Mouse (Mus musculus) mammary gland, adult 2 months (tissue): ENCODE data around the gene Gm10799. TPM values are rescaled to one million over a fixed set of nuclear protein-coding genes. Genes with fewer than 3 reads are reported as not detected.

ENCODE experiments used
- polyA plus RNA-seq: library from polyadenylated mRNA; depleted of rRNA; stranded (reverse); fragments of >200 nt; gene quantifications from 2 replicates; pipeline ENCODE4 v1.2.3, GENCODE M21; 2012; ENCODE audit warnings: low replicate concordance; rRNA removed

Gene Gm10799
- not detected in 2 replicates for polyA plus RNA-seq

DNA sequence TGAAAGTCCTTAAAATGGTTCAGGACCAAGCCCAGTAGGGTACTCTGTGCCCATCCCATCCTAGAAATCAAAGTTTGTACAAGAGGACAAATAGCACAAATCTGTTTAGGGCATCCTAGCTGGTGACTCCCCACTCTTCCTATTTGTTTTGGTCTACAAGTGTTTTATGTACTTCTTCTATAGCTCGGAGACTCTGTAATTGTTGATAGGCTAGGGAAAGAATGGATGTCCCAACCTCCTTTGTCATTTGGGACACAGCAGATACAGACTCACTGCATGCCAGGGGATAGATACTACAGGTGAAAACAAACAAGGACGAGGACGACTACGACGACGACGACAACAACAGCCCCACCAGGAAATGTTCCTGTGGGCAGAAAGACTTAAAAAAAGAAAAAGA lies at the start of gene Gm10799:
Gene Gm10799 (minus strand): TSS at position 101 of the 400 bp plus-strand sequence.

DNA sequence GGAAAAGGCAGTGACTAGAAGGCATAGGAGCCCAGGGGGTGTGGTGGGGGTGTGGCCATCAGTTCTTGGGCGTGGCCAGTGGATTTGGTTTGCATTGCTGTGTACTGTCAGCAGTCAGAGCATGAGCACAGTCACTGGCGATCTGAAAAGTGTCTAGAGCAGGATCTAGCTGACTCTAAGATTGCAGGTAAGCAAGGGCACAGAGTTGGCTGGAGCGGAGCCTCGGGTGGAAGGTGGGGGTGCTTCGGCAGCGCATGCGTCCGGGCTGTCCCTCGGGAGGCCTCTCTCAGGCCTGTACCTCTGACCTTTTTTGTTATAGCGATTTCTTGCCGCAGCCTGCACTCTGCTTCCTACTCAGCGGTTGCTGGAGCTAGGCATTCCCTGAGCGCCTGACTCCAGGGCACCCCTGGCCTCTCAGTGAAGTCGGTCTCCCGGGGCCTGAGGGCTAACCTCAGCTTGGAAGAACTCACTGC lies 27.4 kb upstream of the Gm10799 start, which contains the start of gene Cd59a:
Gene Cd59a (plus strand): TSS at position 61 of the 473 bp plus-strand sequence.

DNA sequence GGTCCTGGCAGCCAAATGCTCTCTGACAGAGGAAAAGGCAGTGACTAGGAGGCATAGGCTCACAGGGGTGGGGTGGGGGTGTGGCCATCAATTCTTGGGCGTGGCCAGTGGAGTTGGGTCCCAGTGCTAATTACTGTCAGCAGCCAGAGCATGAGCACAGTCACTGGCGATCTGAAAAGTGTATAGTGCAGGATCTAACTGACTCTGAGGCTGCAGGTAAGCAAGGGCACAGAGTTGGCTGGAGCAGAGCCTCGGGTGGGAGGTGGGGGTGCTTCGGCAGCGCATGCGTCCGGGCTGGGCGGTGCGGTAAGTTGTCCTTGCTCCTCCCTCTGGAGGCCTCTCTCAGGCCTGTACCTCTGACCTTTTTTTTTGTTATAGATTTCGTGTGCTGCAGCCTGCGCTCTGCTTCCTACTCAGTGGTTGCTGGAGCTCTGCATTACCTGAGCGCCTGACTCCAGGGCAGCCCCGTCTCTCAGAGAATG lies 1.4 kb upstream of the Gm10799 start, which contains the start of gene Cd59b:
Gene Cd59b (plus strand): TSS at position 146 of the 482 bp plus-strand sequence.

DNA sequence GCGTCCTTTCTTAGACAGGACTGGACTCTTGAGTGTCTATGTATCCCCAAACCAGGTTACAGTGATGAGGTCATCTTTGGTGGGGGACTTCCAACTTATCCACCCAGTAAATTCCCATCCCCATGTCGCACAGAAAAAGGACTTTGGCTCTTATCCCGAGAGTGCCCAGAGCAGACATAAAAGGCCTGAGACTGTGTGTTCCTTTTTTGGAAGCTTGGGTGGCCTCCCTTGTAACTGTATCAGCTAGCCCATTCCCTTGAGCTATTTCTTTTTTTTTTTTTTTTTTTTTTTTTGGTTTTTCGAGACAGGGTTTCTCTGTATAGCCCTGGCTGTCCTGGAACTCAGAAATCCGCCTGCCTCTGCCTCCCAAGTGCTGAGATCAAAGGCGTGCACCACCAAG lies 2.8 kb downstream of the Gm10799 start, which contains the start of gene Gm10912:
Gene Gm10912 (plus strand): TSS at position 301 of the 400 bp plus-strand sequence.

DNA sequence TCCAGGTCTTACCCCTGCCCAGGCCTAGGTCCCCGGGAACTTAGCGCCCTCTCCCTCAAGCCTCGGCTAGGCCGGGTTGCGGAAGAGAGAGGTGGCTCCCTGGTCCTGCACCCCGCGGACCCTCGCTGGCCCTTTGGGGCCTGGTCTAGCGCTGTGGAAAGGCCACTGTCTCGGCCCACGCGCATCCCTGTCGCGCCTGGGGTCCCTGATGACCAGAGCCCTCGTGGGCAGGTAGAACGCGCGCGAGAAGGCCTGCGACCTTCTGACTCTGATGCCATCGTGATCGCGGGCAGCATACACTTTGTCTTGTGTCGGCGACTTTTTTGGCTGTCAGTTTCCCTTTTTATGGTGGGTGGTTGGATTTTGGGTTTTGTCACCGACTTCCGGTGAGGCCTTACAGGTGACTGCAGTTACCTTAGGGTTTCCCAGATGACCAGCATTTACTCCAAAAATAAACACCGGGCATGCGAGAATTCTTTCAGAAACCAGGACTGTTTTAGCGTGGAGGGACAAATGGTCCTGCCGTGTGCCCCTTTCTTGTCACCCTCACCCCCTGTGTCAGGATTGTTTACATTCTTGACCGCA lies 40.1 kb downstream of the Gm10799 start, which contains the start of gene 4931422A03Rik:
Gene 4931422A03Rik (minus strand): TSS at position 223 of the 585 bp plus-strand sequence.

DNA sequence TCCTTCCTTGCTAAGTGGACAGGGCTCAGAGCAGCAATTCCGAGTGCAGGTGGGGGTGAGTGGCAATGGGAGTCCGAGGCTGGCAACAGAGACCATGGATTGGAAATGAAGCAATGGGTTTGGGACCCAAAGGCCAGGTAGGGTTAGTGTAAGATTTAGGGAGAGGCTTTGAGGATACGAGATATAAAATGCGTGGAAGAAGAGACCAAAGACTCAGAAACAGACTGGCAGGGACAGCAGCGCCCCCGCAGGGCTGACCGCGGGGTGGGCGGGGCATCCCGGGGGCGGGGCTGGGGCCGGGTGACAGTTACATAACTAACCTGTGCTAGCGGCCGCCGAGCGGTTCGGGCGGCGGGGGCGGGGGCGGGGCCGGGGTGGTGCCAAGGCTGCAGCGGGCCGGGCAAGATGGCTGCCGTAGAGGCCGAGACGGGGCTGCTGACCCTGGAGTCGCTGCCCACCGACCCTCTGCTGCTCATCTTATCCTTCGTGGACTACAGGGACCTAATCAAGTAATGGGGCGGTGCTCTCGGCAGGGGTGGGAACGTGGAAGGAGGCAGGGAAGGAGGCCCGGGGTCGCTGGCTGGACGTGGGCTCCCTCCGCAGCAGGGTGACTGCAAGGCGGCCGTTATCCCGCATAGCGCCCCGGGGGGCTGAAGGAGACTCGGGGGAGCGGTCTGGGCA lies 40.8 kb downstream of the Gm10799 start, which contains the start of gene Fbxo3:
Gene Fbxo3 (plus strand): TSS at position 264 of the 681 bp plus-strand sequence.

Other genes with a start within 250 kb of the Gm10799 start
- gene Lmo2, start 110.6 kb downstream of the Gm10799 start, polyA plus RNA-seq: 22.7 and 46.2 TPM in 2 replicates
- 10.3 and 32.9 TPM in 2 replicates for gene Fbxo3, start 40.8 kb downstream of the Gm10799 start, polyA plus RNA-seq
- not detected in 2 replicates for gene 4931422A03Rik, start 40.2 kb downstream of the Gm10799 start, polyA plus RNA-seq
- gene Gm10912, start 2.7 kb downstream of the Gm10799 start, polyA plus RNA-seq: 0.10 and 0.26 TPM in 2 replicates
- gene Cd59b, start 1.3 kb upstream of the Gm10799 start, polyA plus RNA-seq: 6.8 and 30.8 TPM in 2 replicates
- 13.7 and 52.6 TPM in 2 replicates for gene Cd59a, start 27.3 kb upstream of the Gm10799 start, polyA plus RNA-seq
- 0.36 and 1.7 TPM in 2 replicates for gene A930018P22Rik, start 54.2 kb upstream of the Gm10799 start, polyA plus RNA-seq